Mouse (Mus musculus) gastrocnemius, postnatal 36 days (tissue): Measurements from ENCODE around the gene Gm13124. TPM values are rescaled to one million over a fixed set of nuclear protein-coding genes. Genes with fewer than 3 reads are reported as not detected.
"Not testable (repeated sequence)": the region's sequence is repeated elsewhere in the genome, so short reads cannot be mapped to it uniquely, and the experiment has no call there.

Source experiments
- DNase-seq, 2 experiments: peaks; one replicate each; pipeline ENCODE4 v3.0.0; 2022
- intact Hi-C: fragments of 180-260 bp; cut with DNase I; formaldehyde crosslinking; loops from one replicate; pipeline ENCODE4 v1.15.1; 2025
- long read RNA-seq, 2 experiments: library from polyadenylated mRNA; stranded (forward); transcript quantifications; one replicate each; pipeline ENCODE4 v2.0.0; 2021
- total RNA-seq, 2 experiments: library from RNA; stranded (reverse); gene quantifications; 2 replicates each; pipeline ENCODE4 v1.2.3; 2021

Gm13124 gene
- total RNA-seq = not detected
- long read RNA-seq, experiment 1 = 0 reads
- long read RNA-seq, experiment 2 = 0 reads

DNA sequence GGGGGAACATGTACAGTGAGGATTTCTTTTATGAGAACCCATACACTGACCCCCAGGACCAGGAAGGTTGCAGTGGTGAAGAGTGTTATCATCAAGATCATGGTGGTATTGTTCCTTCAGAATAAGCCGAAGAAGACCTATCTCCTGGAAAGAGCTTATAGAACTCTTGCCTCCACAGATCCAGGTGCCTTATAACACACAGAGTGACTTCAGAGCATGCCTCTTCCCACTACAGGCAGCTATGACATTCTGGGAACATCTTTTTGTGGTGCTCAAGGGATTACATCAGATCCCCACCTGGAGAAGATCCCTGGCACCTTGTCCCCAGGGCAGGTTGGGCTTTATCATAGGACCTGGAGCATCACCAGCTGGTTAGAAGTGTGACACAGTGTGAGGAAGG is at the start of gene Gm13124:
TSS of gene Gm13124 (minus strand) at position 101 of the 400 bp plus-strand sequence.
- DNase-seq = no peak

GRCm38 (mm10) chr4:144614586-144614985 is 49.7 kb upstream of the Gm13124 start:
- intact Hi-C loops = no loop called here
- no peak for DNase-seq

More for the DNA sequence above, at the start of gene Gm13124:
- intact Hi-C loops = no loop called here

- DNase-seq = no peak
- intact Hi-C loops = no loop called here
Observed at GRCm38 (mm10) chr4:144613407-144613806, 48.5 kb upstream of the Gm13124 start, which contains the start of gene Aadacl4. Gene Aadacl4 (plus strand): TSS chr4:144613707.

GRCm38 (mm10) chr4:144592790-144593189 is 27.9 kb upstream of the Gm13124 start:
- intact Hi-C loops = no loop called here
- no peak for DNase-seq

- intact Hi-C loops, DNase-seq: not testable (repeated sequence)
Observed at GRCm38 (mm10) chr4:144586207-144586606, 21.3 kb upstream of the Gm13124 start.

- intact Hi-C loops = no loop called here
- DNase-seq = no peak
Observed at GRCm38 (mm10) chr4:144567752-144568151, 2.8 kb upstream of the Gm13124 start.

DNA sequence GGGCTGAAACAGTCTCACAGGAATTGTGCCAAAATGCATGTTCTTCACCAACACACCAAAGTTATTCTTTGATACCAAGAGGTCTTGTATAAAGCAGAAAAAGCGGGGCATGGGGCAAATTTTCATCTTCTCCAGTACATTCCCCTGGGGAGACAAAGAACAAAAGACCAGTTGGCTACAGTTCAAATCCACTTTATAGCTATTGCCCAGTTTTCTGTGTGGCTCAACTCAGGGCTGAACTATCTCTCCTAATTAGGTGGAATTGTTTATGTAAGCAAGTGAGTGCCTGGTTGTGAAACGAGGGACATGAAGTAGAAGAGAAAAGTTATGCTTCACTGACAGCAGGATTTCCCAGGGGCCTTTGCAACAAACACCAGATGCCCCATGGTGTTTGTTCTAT is 3.7 kb downstream of the Gm13124 start:
- no peak for DNase-seq
- intact Hi-C loops = no loop called here

GRCm38 (mm10) chr4:144559792-144560191 is 5.1 kb downstream of the Gm13124 start:
- intact Hi-C loops = no loop called here

GRCm38 (mm10) chr4:144551156-144551555 is 13.8 kb downstream of the Gm13124 start:
- intact Hi-C loops = no loop called here
- DNase-seq = no peak

More at GRCm38 (mm10) chr4:144559792-144560191, 5.1 kb downstream of the Gm13124 start:
- DNase-seq = no peak

DNA sequence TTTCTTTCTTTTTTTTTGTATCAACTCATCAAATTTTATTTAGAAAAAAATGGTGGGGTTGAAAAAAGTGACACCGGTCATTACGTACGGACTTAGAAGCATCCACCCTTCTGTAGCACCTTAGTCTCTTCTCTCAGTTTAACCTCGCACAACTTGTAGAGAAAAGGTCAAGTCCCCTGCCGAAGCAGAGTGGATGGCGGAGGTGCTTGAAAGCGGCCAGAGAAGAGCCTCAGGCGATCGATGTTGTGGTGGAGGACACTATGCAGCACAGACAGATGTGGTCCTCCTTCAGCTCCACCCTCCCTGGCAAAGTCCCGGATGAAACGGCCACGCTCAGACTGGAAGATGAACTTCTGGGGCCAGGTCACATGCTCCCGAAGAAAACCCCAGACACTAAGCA is 19.6 kb downstream of the Gm13124 start:
- DNase-seq, intact Hi-C loops: not testable (repeated sequence)

- intact Hi-C loops = no loop called here
- no peak for DNase-seq
Observed at GRCm38 (mm10) chr4:144544689-144545088, 20.2 kb downstream of the Gm13124 start.

DNA sequence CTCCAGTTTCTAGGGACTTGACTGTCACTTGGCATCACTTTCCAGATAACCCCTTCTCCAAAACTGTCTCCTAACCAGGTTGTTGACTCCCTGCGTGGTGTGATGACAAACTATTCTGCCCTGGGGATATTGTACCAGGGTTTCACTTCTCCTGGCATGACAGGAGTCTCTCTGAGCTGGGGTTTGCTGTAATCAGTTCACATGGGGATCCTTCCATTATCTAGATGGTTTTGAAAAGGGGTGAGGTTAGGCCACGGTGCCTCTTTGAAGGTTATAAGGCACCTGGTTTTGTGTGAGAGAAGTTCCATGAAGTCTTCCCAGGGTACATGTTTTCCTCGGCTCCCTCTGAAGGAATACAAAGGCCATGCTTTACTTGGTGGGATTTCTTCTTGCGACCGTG is 45.4 kb downstream of the Gm13124 start, which contains the start of gene 9430007A20Rik:
TSS of gene 9430007A20Rik (plus strand) at position 301 of the 400 bp plus-strand sequence.
- intact Hi-C loops = no loop called here
- no peak for DNase-seq

GRCm38 (mm10) chr4:144506518-144506917 is 58.4 kb downstream of the Gm13124 start:
- intact Hi-C loops = no loop called here
- DNase-seq = no peak

Other genes starting within 250 kb of the Gm13124 start
- not detected for gene Gm13128, start 234.9 kb downstream of the Gm13124 start, total RNA-seq
- not detected for gene Gm13119, start 207.2 kb downstream of the Gm13124 start, total RNA-seq
- not detected for gene Pramef20, start 187.2 kb downstream of the Gm13124 start, total RNA-seq
- gene Pramef12, start 156.7 kb downstream of the Gm13124 start, total RNA-seq = not detected
- not detected for gene 1700012P22Rik, start 126.4 kb downstream of the Gm13124 start, total RNA-seq
- gene Gm9944, start 111.8 kb downstream of the Gm13124 start, total RNA-seq = not detected
- not detected for gene Aadacl3, start 101.4 kb downstream of the Gm13124 start, total RNA-seq
- not detected for gene 9430007A20Rik, start 45.3 kb downstream of the Gm13124 start, total RNA-seq
- gene Aadacl4, start 48.6 kb upstream of the Gm13124 start, total RNA-seq = not detected
- not detected for gene Gm436, start 121.2 kb upstream of the Gm13124 start, total RNA-seq
- not detected for gene Gm13178, start 156.3 kb upstream of the Gm13124 start, total RNA-seq
- gene Gm438, start 221.4 kb upstream of the Gm13124 start, total RNA-seq = not detected